Mouse (Mus musculus) forebrain, embryonic 14.5 days (tissue): ENCODE measurements around the gene Synpr. TPM values are rescaled to one million over a fixed set of nuclear protein-coding genes. Genes with fewer than 3 reads are reported as not detected.
A peak's percentile ranks its signal among the peaks of the same experiment; 100 is the strongest.

Source experiments
- ATAC-seq: fragments of 200-750 bp; cut with Nextera tagmentation; 2 replicates; pipeline ENCODE4 v1.8.0; 2017; ENCODE audit warnings: mild to moderate bottlenecking, moderate library complexity
- DNase-seq: peaks from one replicate; pipeline ENCODE4 v3.0.0-alpha.2; 2015; ENCODE audit warnings: low spot score
- H3K27ac ChIP-seq: fragments of 300-500 bp; sonication (generic); 2 replicates; pipeline ENCODE4 v1.5.1; 2014; ENCODE audit warnings: low read depth, mild to moderate bottlenecking, control low read depth, low read length, moderate library complexity
- H3K27me3 ChIP-seq: fragments of 300-500 bp; sonication (generic); replicated peaks from 2 replicates; pipeline ENCODE4 v1.6.1; 2014; ENCODE audit warnings: low read length, control low read depth, mixed read lengths; ENCODE audit not compliant: control insufficient read depth, insufficient read depth
- H3K36me3 ChIP-seq: fragments of 300-500 bp; sonication (generic); 2 replicates; pipeline ENCODE4 v1.6.1; 2014; ENCODE audit warnings: low read length, control low read depth; ENCODE audit not compliant: control insufficient read depth, insufficient read depth
- H3K4me1 ChIP-seq: fragments of 300-500 bp; sonication (generic); 2 replicates; pipeline ENCODE4 v1.6.1; 2014; ENCODE audit warnings: antibody characterized with exemption, low read length, control low read depth; ENCODE audit not compliant: control insufficient read depth, insufficient read depth
- H3K4me2 ChIP-seq: fragments of 300-500 bp; sonication (generic); 2 replicates; pipeline ENCODE4 v1.6.1; 2014; ENCODE audit warnings: mild to moderate bottlenecking, control low read depth, low read length
- H3K4me3 ChIP-seq: fragments of 300-500 bp; sonication (generic); 2 replicates; pipeline ENCODE4 v1.5.1; 2014; ENCODE audit warnings: low read depth, low read length, control low read depth
- H3K9ac ChIP-seq: fragments of 300-500 bp; sonication (generic); 2 replicates; pipeline ENCODE4 v1.6.1; 2014; ENCODE audit warnings: mild to moderate bottlenecking, low read length, control low read depth, moderate library complexity
- H3K9me3 ChIP-seq: fragments of 300-500 bp; sonication (generic); replicated peaks from 2 replicates; pipeline ENCODE4 v1.6.1; 2016; ENCODE audit warnings: low read length, control low read depth, mixed read lengths; ENCODE audit not compliant: control insufficient read depth
- WGBS: fragments of 180-500 bp; shearing (Covaris S2); extraction: QIAGEN DNeasy Blood & Tissue Kit; methylation state at CpG from one replicate; pipeline ENCODE4 v1.1.7; 2014; 5-methylcytosine and 5-hydroxymethylcytosine counted together
- polyA plus RNA-seq: library from polyadenylated mRNA; unstranded; fragments of >200 nt; fragmentation: Nextera tagmentation; extraction: Ambion mirVana; gene quantifications from 2 replicates; pipeline ENCODE4 v1.2.1, GENCODE M21; 2014

Synpr gene
- polyA plus RNA-seq, 1 experiment from 2014 or later, result 28.9 TPM

GRCm38 (mm10) chr14:13547746-13548145 is 263.2 kb downstream of the Synpr start:
- 54% methylated on average over 2 of the region's 2 CpGs for WGBS
- Histone ChIP-seq H3K27ac (no peak overlapping the region), H3K36me3 (no peaks in the 10 kb centered on the region), H3K4me1 (no peaks in the 10 kb centered on the region), H3K9me3 (no peaks in the 10 kb centered on the region), H3K4me3 (no peak overlapping the region), H3K27me3 (no peaks in the 10 kb centered on the region), H3K4me2 (no peak overlapping the region), H3K9ac (no peak overlapping the region)
- no peak for ATAC-seq
- DNase-seq, result no peak

GRCm38 (mm10) chr14:13551209-13551608 is 266.6 kb downstream of the Synpr start:
- Histone ChIP-seq H3K27ac (no peak overlapping the region), H3K4me3 (no peak overlapping the region), H3K4me1 (no peaks in the 10 kb centered on the region), H3K27me3 (no peaks in the 10 kb centered on the region), H3K4me2 (no peak overlapping the region), H3K36me3 (no peaks in the 10 kb centered on the region), H3K9me3 (no peaks in the 10 kb centered on the region), H3K9ac (no peak overlapping the region)
- ATAC-seq (no peak), DNase-seq (no peak)
- whole genome bisulfite sequencing, result 75% methylated on average over 4 of the region's 4 CpGs

- Histone ChIP-seq H3K27ac (no peak overlapping the region), H3K9me3 (no peaks in the 10 kb centered on the region)
- 11% methylated on average over 1 of the region's 1 CpGs for WGBS
Measured at GRCm38 (mm10) chr14:13553616-13554370, 269.2 kb downstream of the Synpr start.

GRCm38 (mm10) chr14:13554631-13555030 is 270.1 kb downstream of the Synpr start:
- ATAC-seq, result no peak
- H3K4me3 ChIP-seq, result no peak overlapping the region
- no peaks in the 10 kb centered on the region for H3K36me3 ChIP-seq
- no peak overlapping the region for H3K27ac ChIP-seq
- 88% methylated on average over 4 of the region's 4 CpGs for WGBS
- no peaks in the 10 kb centered on the region for H3K4me1 ChIP-seq
- H3K9me3 ChIP-seq, result no peaks in the 10 kb centered on the region
- no peak overlapping the region for H3K9ac ChIP-seq
- H3K27me3 ChIP-seq, result no peaks in the 10 kb centered on the region
- no peak for DNase-seq
- H3K4me2 ChIP-seq, result no peak overlapping the region

More at GRCm38 (mm10) chr14:13553616-13554370, 269.2 kb downstream of the Synpr start:
- Histone ChIP-seq H3K9ac (no peak overlapping the region), H3K27me3 (no peaks in the 10 kb centered on the region), H3K4me1 (no peaks in the 10 kb centered on the region), H3K36me3 (no peaks in the 10 kb centered on the region), H3K4me2 (no peak overlapping the region), H3K4me3 (no peak overlapping the region)
- no peak for DNase-seq
- no peak for ATAC-seq

DNA sequence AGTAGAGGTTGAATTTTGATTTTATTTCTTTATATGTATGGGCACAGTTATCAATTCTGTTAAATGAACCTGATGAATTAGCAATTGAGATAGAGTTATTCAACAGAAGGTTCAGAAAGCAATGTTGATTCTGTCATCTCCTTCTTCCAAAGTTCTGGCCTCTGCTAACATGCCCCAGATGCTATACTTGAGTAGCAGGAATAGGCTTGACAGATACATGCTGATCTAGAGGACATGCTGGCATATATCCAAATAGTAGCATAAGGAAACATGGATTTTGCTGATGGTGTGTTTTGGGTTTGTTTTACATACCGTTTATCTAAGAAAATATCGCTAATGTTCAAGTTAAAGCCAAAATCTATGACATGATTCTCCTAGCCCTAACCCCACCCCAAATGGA is 273.5 kb downstream of the Synpr start:
- no peak overlapping the region for H3K4me3 ChIP-seq
- H3K4me1 ChIP-seq, result no peaks in the 10 kb centered on the region
- no peak overlapping the region for H3K9ac ChIP-seq
- DNase-seq, result peak; percentile 11
- no peaks in the 10 kb centered on the region for H3K36me3 ChIP-seq
- no peak overlapping the region for H3K27ac ChIP-seq
- 81% methylated on average over 2 of the region's 2 CpGs for WGBS
- ATAC-seq, result no peak
- no peaks in the 10 kb centered on the region for H3K27me3 ChIP-seq
- H3K4me2 ChIP-seq, result no peak overlapping the region
- no peaks in the 10 kb centered on the region for H3K9me3 ChIP-seq

DNA sequence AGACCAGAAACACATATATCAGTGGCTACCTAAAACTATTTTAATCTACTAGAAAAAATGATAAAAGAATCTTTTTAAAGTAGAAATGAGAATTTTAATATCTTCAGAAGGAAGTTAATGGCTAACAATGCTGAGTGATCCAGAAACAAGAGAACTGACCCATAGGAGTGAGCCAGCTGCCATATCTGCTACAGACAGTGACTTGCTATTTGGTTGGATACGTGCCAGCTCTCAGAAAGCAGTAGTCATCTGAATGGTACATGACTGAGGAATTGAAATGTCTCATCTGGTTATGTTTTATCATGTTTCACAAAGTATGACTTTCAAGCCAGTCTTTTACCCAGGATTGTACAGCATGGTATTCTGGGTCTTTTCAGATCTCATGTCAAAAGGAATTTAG is 282.7 kb downstream of the Synpr start:
- ATAC-seq (no peak), DNase-seq (no peak)
- Histone ChIP-seq H3K9me3 (no peaks in the 10 kb centered on the region), H3K4me2 (no peak overlapping the region), H3K4me1 (no peaks in the 10 kb centered on the region), H3K27me3 (no peaks in the 10 kb centered on the region), H3K27ac (no peak overlapping the region), H3K9ac (no peak overlapping the region), H3K36me3 (no peaks in the 10 kb centered on the region), H3K4me3 (no peak overlapping the region)
- 74% methylated on average over 1 of the region's 1 CpGs for WGBS

DNA sequence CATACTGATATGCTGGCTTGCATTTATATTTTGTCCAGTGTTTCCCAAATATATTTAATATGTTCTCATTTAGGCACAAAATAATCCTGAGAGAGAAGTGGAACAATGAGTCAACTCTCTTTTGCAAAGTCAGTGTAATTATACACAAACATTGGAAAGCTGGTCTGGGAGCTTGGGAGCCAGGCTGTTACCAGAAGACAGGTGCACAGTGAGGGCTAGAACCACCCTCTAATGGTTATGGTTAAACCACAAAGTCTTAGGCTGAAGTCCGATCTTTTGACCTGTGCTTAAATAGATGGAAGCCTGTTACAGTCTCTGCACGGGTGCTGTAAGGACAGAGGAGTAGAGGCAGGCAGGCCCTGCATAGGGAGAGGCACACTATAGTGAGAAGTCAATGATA is 283.4 kb downstream of the Synpr start:
- no peaks in the 10 kb centered on the region for H3K27me3 ChIP-seq
- no peak for DNase-seq
- no peak for ATAC-seq
- H3K27ac ChIP-seq, result no peak overlapping the region
- H3K4me1 ChIP-seq, result no peaks in the 10 kb centered on the region
- no peaks in the 10 kb centered on the region for H3K9me3 ChIP-seq
- no peak overlapping the region for H3K4me2 ChIP-seq
- H3K9ac ChIP-seq, result no peak overlapping the region
- no peak overlapping the region for H3K4me3 ChIP-seq
- H3K36me3 ChIP-seq, result no peaks in the 10 kb centered on the region
- 84% methylated on average over 2 of the region's 2 CpGs for WGBS

- Histone ChIP-seq H3K9ac (no peak overlapping the region), H3K4me3 (no peak overlapping the region), H3K9me3 (no peaks in the 10 kb centered on the region), H3K4me1 (no peaks in the 10 kb centered on the region), H3K27ac (no peak overlapping the region), H3K27me3 (no peaks in the 10 kb centered on the region), H3K4me2 (no peak overlapping the region), H3K36me3 (no peaks in the 10 kb centered on the region)
- DNase-seq (no peak), ATAC-seq (no peak)
Measured at GRCm38 (mm10) chr14:13571941-13572340, 287.4 kb downstream of the Synpr start.

GRCm38 (mm10) chr14:13572530-13572929 is 287.9 kb downstream of the Synpr start:
- Histone ChIP-seq H3K4me2 (no peak overlapping the region), H3K27ac (no peak overlapping the region), H3K9ac (no peak overlapping the region), H3K4me1 (no peaks in the 10 kb centered on the region), H3K27me3 (no peaks in the 10 kb centered on the region), H3K9me3 (no peaks in the 10 kb centered on the region), H3K4me3 (no peak overlapping the region), H3K36me3 (no peaks in the 10 kb centered on the region)
- DNase-seq (no peak), ATAC-seq (no peak)
- WGBS, result 48% methylated on average over 1 of the region's 1 CpGs
